ENCODE assay signal across 23 mouse cellular contexts in genomic region chr14:48117986-48118385, GRCm38 (mm10). TPM values are rescaled to one million over a fixed set of nuclear protein-coding genes. Genes with fewer than 3 reads are reported as not detected.
A peak's percentile ranks its signal among the peaks of the same experiment; 100 is the strongest.
DNase-seq lines count a peak whose midpoint lies in the region; ATAC-seq and TF ChIP-seq lines count a peak whose summit lies in the region.
"Had no signal": no experiment of that assay in that cellular context is flagged by ENCODE, and none has a peak within 500 bp of the region (broad histone marks: within the 10 kb centered on the region; RNA-seq: fewer than 3 reads in every experiment).

No protein-coding gene starts in this region.

- no peak for TF ChIP-seq CTCF in hindbrain, postnatal 0 days (IDR thresholded peaks at IDR 0.05; ENCODE audit: low read depth)

- H3K9ac ChIP-seq in hindbrain, postnatal 0 days (replicated peaks; ENCODE audit: low read length), result no peak overlapping the region
- H3K9ac ChIP-seq in hindbrain, embryonic 11.5 days (ENCODE audit: low read depth, low read length), result no peak overlapping the region
- no peak overlapping the region for H3K9ac ChIP-seq in midbrain, embryonic 11.5 days (ENCODE audit: low read length)
- no peak overlapping the region for H3K9ac ChIP-seq in midbrain, embryonic 16.5 days (ENCODE audit: low read depth, low read length)
- H3K9ac ChIP-seq: forebrain, embryonic 13.5 days; hindbrain, embryonic 12.5 days; hindbrain, embryonic 15.5 days had no signal

- no peak for ATAC-seq in cerebellum, adult (ENCODE audit: insufficient number of reproducible peaks, low FRiP score, low TSS enrichment)
- no peak for ATAC-seq in hindbrain, postnatal 0 days
- no peak for ATAC-seq in hindbrain, embryonic 11.5 days (ENCODE audit: low FRiP score)
- no peak for ATAC-seq in midbrain, embryonic 11.5 days (ENCODE audit: low FRiP score)
- ATAC-seq in midbrain, embryonic 16.5 days, result no peak
- ATAC-seq: activated CD4-positive, CD25-positive, alpha-beta regulatory T cell, adult 4 months; forebrain, embryonic 13.5 days; forebrain, embryonic 16.5 days; inflammation-experienced regulatory T-cells, adult 6 months; intestine, embryonic 16.5 days had no signal

- H3K27ac ChIP-seq in hindbrain, postnatal 0 days, result 0 out of 2 replicates have a peak overlapping the region, but pooled peaks have one; percentile 41
- H3K27ac ChIP-seq in hindbrain, embryonic 11.5 days (ENCODE audit: low read depth, low read length), result no peak overlapping the region
- H3K27ac ChIP-seq in midbrain, embryonic 11.5 days (ENCODE audit: low read depth, low read length), result no peak overlapping the region
- no peak overlapping the region for H3K27ac ChIP-seq in midbrain, embryonic 16.5 days (ENCODE audit: low read length)
- H3K27ac ChIP-seq: forebrain, embryonic 10.5 days; forebrain, embryonic 13.5 days had no signal

- no peaks in the 10 kb centered on the region for H3K9me3 ChIP-seq in hindbrain, postnatal 0 days (ENCODE audit: low read length)
- no peaks in the 10 kb centered on the region for H3K9me3 ChIP-seq in hindbrain, embryonic 11.5 days (ENCODE audit: control insufficient read depth, low read length)
- H3K9me3 ChIP-seq in midbrain, embryonic 11.5 days (ENCODE audit: control insufficient read depth, low read length), result no peaks in the 10 kb centered on the region
- H3K9me3 ChIP-seq in midbrain, embryonic 16.5 days (replicated peaks; ENCODE audit: control insufficient read depth, low read length, poor library complexity, severe bottlenecking), result no peaks in the 10 kb centered on the region
- H3K9me3 ChIP-seq: forebrain, embryonic 10.5 days; forebrain, embryonic 13.5 days; hindbrain, embryonic 12.5 days; hindbrain, embryonic 15.5 days had no signal

- H3K27me3 ChIP-seq in hindbrain, postnatal 0 days (ENCODE audit: insufficient read depth, low read length), result no peaks in the 10 kb centered on the region
- H3K27me3 ChIP-seq in hindbrain, embryonic 11.5 days (ENCODE audit: control insufficient read depth, insufficient read depth, low read length), result no peaks in the 10 kb centered on the region
- no peaks in the 10 kb centered on the region for H3K27me3 ChIP-seq in midbrain, embryonic 11.5 days (ENCODE audit: control insufficient read depth, insufficient read depth, low read length)
- H3K27me3 ChIP-seq in midbrain, embryonic 16.5 days (ENCODE audit: control insufficient read depth, insufficient read depth, low read depth, low read length), result no peaks in the 10 kb centered on the region
- H3K27me3 ChIP-seq: hindbrain, embryonic 12.5 days; hindbrain, embryonic 15.5 days had no signal

- 52% methylated on average over 5 of the region's 5 CpGs for WGBS in hindbrain, postnatal 0 days
- 82% methylated on average over 5 of the region's 5 CpGs for WGBS in hindbrain, embryonic 11.5 days
- WGBS in midbrain, embryonic 11.5 days, result 89% methylated on average over 5 of the region's 5 CpGs
- 69% methylated on average over 5 of the region's 5 CpGs for WGBS in midbrain, embryonic 16.5 days

- no peak overlapping the region for H3K4me2 ChIP-seq in hindbrain, postnatal 0 days (ENCODE audit: low read depth, low read length)
- no peak overlapping the region for H3K4me2 ChIP-seq in hindbrain, embryonic 11.5 days (replicated peaks; ENCODE audit: low read depth, low read length)
- H3K4me2 ChIP-seq in midbrain, embryonic 11.5 days, result no peak overlapping the region
- H3K4me2 ChIP-seq in midbrain, embryonic 16.5 days (ENCODE audit: low read length), result no peak overlapping the region
- H3K4me2 ChIP-seq: hindbrain, embryonic 12.5 days had no signal

- peaks cover 4% of the 10 kb centered on the region; the same call in 1 of the 2 replicates for H3K4me1 ChIP-seq in hindbrain, postnatal 0 days (ENCODE audit: insufficient read depth, low read length)
- H3K4me1 ChIP-seq in hindbrain, embryonic 11.5 days (replicated peaks; ENCODE audit: control insufficient read depth, insufficient read depth, low read length), result peaks cover 8% of the 10 kb centered on the region; the same call in 1 of the 2 replicates
- H3K4me1 ChIP-seq in midbrain, embryonic 11.5 days (ENCODE audit: control insufficient read depth, insufficient read depth, low read length), result peaks cover 16% of the 10 kb centered on the region
- peaks cover 30% of the 10 kb centered on the region for H3K4me1 ChIP-seq in midbrain, embryonic 16.5 days (ENCODE audit: control insufficient read depth, insufficient read depth, low read length)

- peak; percentile 4 for DNase-seq in cerebellum, adult 11-12 months
- no peak for DNase-seq in cerebellum, postnatal 36 days
- peak; percentile 63 to 80 for DNase-seq in cerebellum, postnatal 14 days
- no peak for DNase-seq in hindbrain, postnatal 0 days (ENCODE audit: low spot score)
- DNase-seq in hindbrain, embryonic 11.5 days (ENCODE audit: low spot score), result no peak
- DNase-seq in midbrain, embryonic 11.5 days (ENCODE audit: low spot score, missing footprints), result peak; percentile 49
- DNase-seq: adrenal gland, postnatal 10 days; adrenal gland, postnatal 36 days; cerebellum, adult 2 months; gastrocnemius, postnatal 10 days; gastrocnemius, postnatal 36 days; heart, postnatal 36 days; kidney, adult 18-20 months had no signal

- no peak overlapping the region for H3K4me3 ChIP-seq in hindbrain, postnatal 0 days (ENCODE audit: low read length)
- no peak overlapping the region for H3K4me3 ChIP-seq in hindbrain, embryonic 11.5 days (ENCODE audit: low read depth, low read length)
- no peak overlapping the region for H3K4me3 ChIP-seq in midbrain, embryonic 11.5 days (ENCODE audit: low read depth, low read length)
- no peak overlapping the region for H3K4me3 ChIP-seq in midbrain, embryonic 16.5 days (ENCODE audit: low read depth, low read length)
- H3K4me3 ChIP-seq: forebrain, embryonic 10.5 days; forebrain, embryonic 13.5 days; hindbrain, embryonic 12.5 days; hindbrain, embryonic 15.5 days had no signal

- no peaks in the 10 kb centered on the region for H3K36me3 ChIP-seq in hindbrain, postnatal 0 days (ENCODE audit: insufficient read depth, low read length)
- H3K36me3 ChIP-seq in hindbrain, embryonic 11.5 days (ENCODE audit: control insufficient read depth, insufficient read depth, low read length), result no peaks in the 10 kb centered on the region
- H3K36me3 ChIP-seq in midbrain, embryonic 11.5 days (ENCODE audit: control insufficient read depth, insufficient read depth, low read length), result no peaks in the 10 kb centered on the region
- H3K36me3 ChIP-seq in midbrain, embryonic 16.5 days (ENCODE audit: control insufficient read depth, insufficient read depth, low read length), result no peaks in the 10 kb centered on the region
- H3K36me3 ChIP-seq: forebrain, embryonic 10.5 days; hindbrain, embryonic 12.5 days; hindbrain, embryonic 15.5 days had no signal

RNA-seq across cellular contexts. Expression of gene Peli2, which starts 2.6 kb away (rescaled TPM):
- total RNA-seq in hindbrain, postnatal 0 days (2014; rRNA removed), result 38.8 and 63.6 TPM in 2 replicates
- polyA plus RNA-seq in hindbrain, postnatal 0 days (2015; fragmentation: Nextera tagmentation; extraction: Ambion mirVana), result 15.1 and 16.5 TPM in 2 replicates
- 17.3 and 17.6 TPM in 2 replicates for polyA plus RNA-seq in hindbrain, embryonic 11.5 days (2014; fragmentation: Nextera tagmentation; extraction: Ambion mirVana)
- polyA plus RNA-seq in midbrain, embryonic 11.5 days (2014; fragmentation: Nextera tagmentation; extraction: Ambion mirVana), result 15.7 and 16.2 TPM in 2 replicates
- polyA plus RNA-seq in midbrain, embryonic 16.5 days (2015; fragmentation: Nextera tagmentation; extraction: Ambion mirVana), result 4.6 and 5.0 TPM in 2 replicates

Comparison
In these comparisons a context has a peak if more than half of its experiments do, and no peak if none do; other contexts are left out.
1. DNase-seq: peak in cerebellum, adult 11-12 months (single experiment), cerebellum, postnatal 14 days (2 of 2) and midbrain, embryonic 11.5 days (single experiment); none in cerebellum, postnatal 36 days (0 of 2), hindbrain, postnatal 0 days (single experiment) and hindbrain, embryonic 11.5 days (single experiment).